Comparison of ENCODE assay signal across 29 mouse cellular contexts in genomic region chr9:14740151-14740924, GRCm38 (mm10). TPM values are rescaled to one million over a fixed set of nuclear protein-coding genes. Genes with fewer than 3 reads are reported as not detected.
"Had no signal": no experiment of that assay in that cellular context is flagged by ENCODE, and none has a peak within 500 bp of the region (broad histone marks: within the 10 kb centered on the region; RNA-seq: fewer than 3 reads in every experiment).

TSS of gene Piwil4 (minus strand) at chr9:14740733.

- H3K27ac ChIP-seq: gastrocnemius, adult 2 months; heart, embryonic 10.5 days; hindbrain, embryonic 10.5 days; hindbrain, embryonic 12.5 days; hindbrain, embryonic 14.5 days; intestine, embryonic 15.5 days; layer of hippocampus, adult 2 months; left cerebral cortex, adult 2 months; limb, embryonic 13.5 days; limb, embryonic 15.5 days; liver, embryonic 12.5 days; liver, embryonic 14.5 days had no signal

- DNase-seq: gastrocnemius, adult 2 months; gastrocnemius, postnatal 10 days; gastrocnemius, postnatal 25 days; heart, adult 18-20 months; heart, postnatal 10 days; heart, postnatal 4 days; kidney, adult 18-20 months; kidney, adult 8-10 months; kidney, postnatal 10 days; kidney, postnatal 4 days; left cerebral cortex, postnatal 4 days had no signal

- H3K27me3 ChIP-seq: heart, embryonic 12.5 days; hindbrain, embryonic 12.5 days; intestine, embryonic 15.5 days; limb, embryonic 13.5 days; limb, embryonic 15.5 days had no signal

- H3K4me3 ChIP-seq: gastrocnemius, adult 2 months; heart, embryonic 10.5 days; heart, embryonic 12.5 days; hindbrain, embryonic 10.5 days; hindbrain, embryonic 12.5 days; intestine, embryonic 15.5 days; layer of hippocampus, adult 2 months; left cerebral cortex, adult 2 months; limb, embryonic 13.5 days; limb, embryonic 15.5 days; liver, embryonic 12.5 days had no signal

- H3K9me3 ChIP-seq: heart, embryonic 10.5 days; heart, embryonic 12.5 days; hindbrain, embryonic 10.5 days; hindbrain, embryonic 12.5 days; intestine, embryonic 15.5 days; limb, embryonic 13.5 days; limb, embryonic 15.5 days; liver, embryonic 12.5 days had no signal

- H3K36me3 ChIP-seq: heart, embryonic 10.5 days; heart, embryonic 12.5 days; hindbrain, embryonic 10.5 days; hindbrain, embryonic 12.5 days; intestine, embryonic 15.5 days; limb, embryonic 13.5 days; limb, embryonic 15.5 days; liver, embryonic 12.5 days had no signal

- H3K9ac ChIP-seq: heart, embryonic 12.5 days; hindbrain, embryonic 12.5 days; hindbrain, embryonic 14.5 days; intestine, embryonic 15.5 days; limb, embryonic 13.5 days; limb, embryonic 15.5 days; liver, embryonic 12.5 days; liver, embryonic 14.5 days had no signal

- H3K4me1 ChIP-seq: heart, embryonic 10.5 days; heart, embryonic 12.5 days; hindbrain, embryonic 10.5 days; hindbrain, embryonic 12.5 days; limb, embryonic 13.5 days; limb, embryonic 15.5 days; liver, embryonic 12.5 days had no signal

RNA-seq across cellular contexts. Expression of gene Piwil4, which starts in this region (rescaled TPM):
- total RNA-seq: gastrocnemius, postnatal 25 days; granulocyte monocyte progenitor cell, adult 5-6 weeks; heart, adult 18-20 months; heart, adult 8-10 months; heart, postnatal 10 days; heart, postnatal 4 days; layer of hippocampus, adult 2 months; layer of hippocampus, postnatal 25 days; left cerebral cortex, adult 2 months; left cerebral cortex, postnatal 25 days; liver, adult 2 months had no signal
- polyA plus RNA-seq: heart, embryonic 10.5 days; kidney, embryonic 14.5 days; limb, embryonic 13.5 days; liver, adult 2 months had no signal
